Mouse (Mus musculus): ENCODE data around the gene Ss18l1. TPM values are rescaled to one million over a fixed set of nuclear protein-coding genes. Genes with fewer than 3 reads are reported as not detected.
A peak's percentile ranks its signal among the peaks of the same experiment; 100 is the strongest.

Gene Ss18l1
- total and polyA plus RNA-seq, 2 experiments, result 2.0 to 4.6 TPM

DNA sequence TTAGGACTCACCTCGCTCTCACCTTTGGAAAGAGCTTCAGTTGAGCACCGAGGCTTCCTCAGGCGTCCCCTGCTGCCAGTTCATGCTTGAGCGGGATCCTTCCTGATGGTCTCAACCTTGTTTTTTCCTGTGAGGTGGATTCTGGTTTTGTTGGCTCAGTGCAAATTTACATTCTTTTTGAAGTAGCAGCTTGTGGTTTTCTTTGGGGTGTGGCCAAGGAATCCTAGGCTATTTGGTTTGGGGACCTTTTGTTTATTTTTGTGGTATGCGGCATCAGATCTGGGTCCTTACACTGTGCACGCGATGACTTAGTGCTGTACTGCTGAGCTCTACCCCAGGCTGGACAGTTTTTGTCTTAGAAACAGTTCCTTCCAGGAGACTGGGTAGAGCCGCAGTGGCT, 38.4 kb downstream of the Ss18l1 start:
- H3K27ac ChIP-seq (replicated peaks; ENCODE audit: insufficient read depth, low read depth, low read length), result no peak overlapping the region
- H3K36me3 ChIP-seq (ENCODE audit: control insufficient read depth, insufficient read depth, low read length), result peaks cover 14% of the 10 kb centered on the region; the same call in 1 of the 2 replicates
- H3K4me3 ChIP-seq (ENCODE audit: insufficient read depth, low read depth, low read length), result no peak overlapping the region
- H3K27me3 ChIP-seq (ENCODE audit: control insufficient read depth, insufficient read depth, low read length), result no peaks in the 10 kb centered on the region
- 91% methylated on average over 8 of the region's 8 CpGs for WGBS
- H3K4me1 ChIP-seq (ENCODE audit: control insufficient read depth, insufficient read depth, low read length), result no peaks in the 10 kb centered on the region
- no peak for DNase-seq (ENCODE audit: extremely low read depth, low read depth, low spot score)
- H3K79me2 ChIP-seq (ENCODE audit: control insufficient read depth, insufficient read depth, low read length), result no peaks in the 10 kb centered on the region
- TF ChIP-seq CTCF (IDR thresholded peaks at IDR 0.05; ENCODE audit: low read depth, low read length), result no peak
- no peak for TF ChIP-seq POLR2A (IDR thresholded peaks at IDR 0.05; ENCODE audit: extremely low read depth, insufficient read depth, low read length)
- no peak overlapping the region for H3K9ac ChIP-seq (ENCODE audit: low read depth, low read length)

DNA sequence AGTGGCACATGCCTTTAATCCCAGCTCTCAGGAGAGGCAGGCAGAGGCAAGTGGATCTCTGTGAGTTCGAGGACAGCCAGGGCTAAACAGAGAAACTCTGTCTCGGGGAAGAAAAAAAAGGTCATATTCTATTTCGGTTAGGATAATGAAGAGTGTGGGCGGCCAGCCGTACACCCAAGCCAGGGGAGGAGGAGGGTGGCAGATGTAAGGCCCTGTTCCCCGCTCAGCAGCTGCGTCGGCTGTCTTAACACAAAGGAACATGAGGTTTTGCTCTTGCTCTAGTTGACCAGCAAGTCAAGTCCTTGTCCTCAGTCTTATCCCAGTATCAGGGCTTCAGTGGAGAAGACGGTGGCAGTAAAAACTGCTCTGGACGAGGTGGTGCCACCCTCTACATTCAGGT, 40.8 kb downstream of the Ss18l1 start:
- Histone ChIP-seq H3K79me2 (ENCODE audit: control insufficient read depth, insufficient read depth, low read length) (no peaks in the 10 kb centered on the region), H3K27me3 (ENCODE audit: control insufficient read depth, insufficient read depth, low read length) (no peaks in the 10 kb centered on the region), H3K4me1 (ENCODE audit: control insufficient read depth, insufficient read depth, low read length) (no peaks in the 10 kb centered on the region), H3K9ac (ENCODE audit: low read depth, low read length) (no peak overlapping the region), H3K4me3 (ENCODE audit: insufficient read depth, low read depth, low read length) (no peak overlapping the region), H3K36me3 (ENCODE audit: control insufficient read depth, insufficient read depth, low read length) (peaks cover 14% of the 10 kb centered on the region; the same call in 1 of the 2 replicates), H3K27ac (replicated peaks; ENCODE audit: insufficient read depth, low read depth, low read length) (no peak overlapping the region)
- 95% methylated on average over 10 of the region's 10 CpGs for WGBS
- no peak for DNase-seq (ENCODE audit: extremely low read depth, low read depth, low spot score)
- TF ChIP-seq CTCF (IDR thresholded peaks at IDR 0.05; ENCODE audit: low read depth, low read length) (no peak), POLR2A (IDR thresholded peaks at IDR 0.05; ENCODE audit: extremely low read depth, insufficient read depth, low read length) (no peak)

GRCm38 (mm10) chr2:180084565-180084964, 42.3 kb downstream of the Ss18l1 start:
- Histone ChIP-seq H3K9ac (ENCODE audit: low read depth, low read length) (no peak overlapping the region), H3K36me3 (ENCODE audit: control insufficient read depth, insufficient read depth, low read length) (peaks cover 9% of the 10 kb centered on the region; the same call in 1 of the 2 replicates), H3K27me3 (ENCODE audit: control insufficient read depth, insufficient read depth, low read length) (no peaks in the 10 kb centered on the region), H3K27ac (replicated peaks; ENCODE audit: insufficient read depth, low read depth, low read length) (no peak overlapping the region), H3K4me3 (ENCODE audit: insufficient read depth, low read depth, low read length) (no peak overlapping the region), H3K4me1 (ENCODE audit: control insufficient read depth, insufficient read depth, low read length) (no peaks in the 10 kb centered on the region), H3K79me2 (ENCODE audit: control insufficient read depth, insufficient read depth, low read length) (no peaks in the 10 kb centered on the region)
- TF ChIP-seq POLR2A (IDR thresholded peaks at IDR 0.05; ENCODE audit: extremely low read depth, insufficient read depth, low read length) (no peak), CTCF (IDR thresholded peaks at IDR 0.05; ENCODE audit: low read depth, low read length) (no peak)
- WGBS, result 82% methylated on average over 3 of the region's 3 CpGs
- no peak for DNase-seq (ENCODE audit: extremely low read depth, low read depth, low spot score)

GRCm38 (mm10) chr2:180085926-180086636, 43.8 kb downstream of the Ss18l1 start:
- Histone ChIP-seq H3K27ac (replicated peaks; ENCODE audit: insufficient read depth, low read depth, low read length) (no peak overlapping the region), H3K4me1 (ENCODE audit: control insufficient read depth, insufficient read depth, low read length) (no peaks in the 10 kb centered on the region), H3K36me3 (ENCODE audit: control insufficient read depth, insufficient read depth, low read length) (peaks cover 5% of the 10 kb centered on the region; the same call in 1 of the 2 replicates), H3K9ac (ENCODE audit: low read depth, low read length) (no peak overlapping the region), H3K79me2 (ENCODE audit: control insufficient read depth, insufficient read depth, low read length) (no peaks in the 10 kb centered on the region), H3K4me3 (ENCODE audit: insufficient read depth, low read depth, low read length) (no peak overlapping the region), H3K27me3 (ENCODE audit: control insufficient read depth, insufficient read depth, low read length) (no peaks in the 10 kb centered on the region)
- 84% methylated on average over 16 of the region's 16 CpGs for WGBS
- TF ChIP-seq CTCF (IDR thresholded peaks at IDR 0.05; ENCODE audit: low read depth, low read length), result no peak
- no peak for TF ChIP-seq POLR2A (IDR thresholded peaks at IDR 0.05; ENCODE audit: extremely low read depth, insufficient read depth, low read length)
- DNase-seq (ENCODE audit: extremely low read depth, low read depth, low spot score), result no peak

- H3K4me3 ChIP-seq (ENCODE audit: insufficient read depth, low read depth, low read length), result no peak overlapping the region
- WGBS, result 92% methylated on average over 5 of the region's 5 CpGs
- peaks cover 2% of the 10 kb centered on the region; the same call in 1 of the 2 replicates for H3K36me3 ChIP-seq (ENCODE audit: control insufficient read depth, insufficient read depth, low read length)
- no peak overlapping the region for H3K9ac ChIP-seq (ENCODE audit: low read depth, low read length)
- no peaks in the 10 kb centered on the region for H3K27me3 ChIP-seq (ENCODE audit: control insufficient read depth, insufficient read depth, low read length)
- no peaks in the 10 kb centered on the region for H3K4me1 ChIP-seq (ENCODE audit: control insufficient read depth, insufficient read depth, low read length)
- DNase-seq (ENCODE audit: extremely low read depth, low read depth, low spot score), result no peak
- H3K79me2 ChIP-seq (ENCODE audit: control insufficient read depth, insufficient read depth, low read length), result no peaks in the 10 kb centered on the region
- no peak overlapping the region for H3K27ac ChIP-seq (replicated peaks; ENCODE audit: insufficient read depth, low read depth, low read length)
- TF ChIP-seq POLR2A (IDR thresholded peaks at IDR 0.05; ENCODE audit: extremely low read depth, insufficient read depth, low read length) (no peak), CTCF (IDR thresholded peaks at IDR 0.05; ENCODE audit: low read depth, low read length) (no peak)
These were observed 44.3 kb downstream of the Ss18l1 start for GRCm38 (mm10) chr2:180086637-180087027.

GRCm38 (mm10) chr2:180087472-180087871, 45.2 kb downstream of the Ss18l1 start:
- WGBS, result 85% methylated on average over 4 of the region's 4 CpGs
- DNase-seq (ENCODE audit: extremely low read depth, low read depth, low spot score), result no peak
- Histone ChIP-seq H3K27me3 (ENCODE audit: control insufficient read depth, insufficient read depth, low read length) (no peaks in the 10 kb centered on the region), H3K79me2 (ENCODE audit: control insufficient read depth, insufficient read depth, low read length) (no peaks in the 10 kb centered on the region), H3K4me1 (ENCODE audit: control insufficient read depth, insufficient read depth, low read length) (no peaks in the 10 kb centered on the region), H3K27ac (replicated peaks; ENCODE audit: insufficient read depth, low read depth, low read length) (no peak overlapping the region), H3K36me3 (ENCODE audit: control insufficient read depth, insufficient read depth, low read length) (peaks cover 2% of the 10 kb centered on the region; the same call in 1 of the 2 replicates), H3K4me3 (ENCODE audit: insufficient read depth, low read depth, low read length) (no peak overlapping the region), H3K9ac (ENCODE audit: low read depth, low read length) (no peak overlapping the region)
- no peak for TF ChIP-seq POLR2A (IDR thresholded peaks at IDR 0.05; ENCODE audit: extremely low read depth, insufficient read depth, low read length)
- TF ChIP-seq CTCF (IDR thresholded peaks at IDR 0.05; ENCODE audit: low read depth, low read length), result 0 out of 2 replicates have a peak, but pooled peaks have one; percentile 2

Data from liver, adult 2 months (tissue).